Mouse (Mus musculus) heart, adult 11 months (tissue): Measurements from ENCODE around the gene Diexf.
A peak's percentile ranks its signal among the peaks of the same experiment; 100 is the strongest.

Experiments used
- DNase-seq: peaks from one replicate; pipeline ENCODE4 v3.0.0; 2022

Gene Diexf

DNA sequence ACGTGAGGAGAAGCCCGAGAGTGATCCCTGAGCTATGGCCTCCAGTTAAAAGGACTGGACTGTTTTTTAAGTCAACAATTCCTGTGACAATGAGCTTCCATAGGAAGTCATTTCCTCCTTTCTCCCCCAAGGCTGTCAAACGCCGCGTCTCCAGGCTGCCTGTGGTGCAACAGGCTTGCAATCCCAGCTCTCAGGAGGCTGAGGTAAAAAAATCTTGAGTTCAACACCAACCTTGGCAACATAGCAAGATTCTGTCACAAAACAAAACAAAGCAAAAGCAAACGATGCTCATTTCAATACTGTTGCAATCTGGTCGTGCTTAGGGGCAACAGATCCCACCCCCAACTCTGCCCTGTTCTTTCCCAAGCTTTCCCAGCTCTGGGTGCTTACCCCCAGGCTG lies 8.0 kb upstream of the Diexf start:
- no peak for DNase-seq

DNA sequence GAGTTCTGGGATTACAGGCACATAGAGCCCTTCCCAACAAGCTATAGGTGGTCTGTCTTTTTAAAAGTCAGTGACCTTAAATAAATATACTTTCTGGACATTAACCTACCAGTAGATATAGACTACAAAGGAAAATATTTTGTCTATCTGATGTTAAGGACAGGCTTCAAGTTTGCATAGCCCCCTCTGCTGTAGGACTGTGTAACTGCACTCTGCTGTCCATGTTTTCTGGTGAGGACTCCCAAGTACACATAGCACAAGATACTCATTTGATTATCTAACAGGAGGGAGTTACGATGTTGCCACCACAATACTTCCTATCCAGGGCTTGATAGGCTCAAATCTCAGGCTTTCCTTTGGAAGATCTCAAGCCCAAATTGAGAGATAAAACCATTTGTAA lies 3.7 kb upstream of the Diexf start:
- no peak for DNase-seq

DNA sequence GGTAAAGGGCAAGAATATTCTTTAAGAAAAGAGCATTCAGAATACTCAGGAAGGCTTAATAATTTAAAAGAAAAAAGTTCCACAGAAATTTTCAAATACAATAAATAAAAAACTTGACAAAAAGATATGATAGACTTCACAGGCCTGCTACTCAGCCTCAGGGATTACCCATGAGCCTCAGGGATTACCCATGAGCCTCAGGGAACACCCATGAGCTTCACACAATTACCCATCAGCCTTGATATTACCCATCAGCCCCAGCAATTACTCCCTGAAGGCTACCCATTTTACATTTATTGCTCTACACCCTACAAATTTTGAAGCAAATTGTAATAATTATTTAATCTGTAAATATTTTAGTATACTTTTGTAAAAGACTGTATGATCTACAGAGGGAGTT lies 2.3 kb upstream of the Diexf start:
- no peak for DNase-seq

DNA sequence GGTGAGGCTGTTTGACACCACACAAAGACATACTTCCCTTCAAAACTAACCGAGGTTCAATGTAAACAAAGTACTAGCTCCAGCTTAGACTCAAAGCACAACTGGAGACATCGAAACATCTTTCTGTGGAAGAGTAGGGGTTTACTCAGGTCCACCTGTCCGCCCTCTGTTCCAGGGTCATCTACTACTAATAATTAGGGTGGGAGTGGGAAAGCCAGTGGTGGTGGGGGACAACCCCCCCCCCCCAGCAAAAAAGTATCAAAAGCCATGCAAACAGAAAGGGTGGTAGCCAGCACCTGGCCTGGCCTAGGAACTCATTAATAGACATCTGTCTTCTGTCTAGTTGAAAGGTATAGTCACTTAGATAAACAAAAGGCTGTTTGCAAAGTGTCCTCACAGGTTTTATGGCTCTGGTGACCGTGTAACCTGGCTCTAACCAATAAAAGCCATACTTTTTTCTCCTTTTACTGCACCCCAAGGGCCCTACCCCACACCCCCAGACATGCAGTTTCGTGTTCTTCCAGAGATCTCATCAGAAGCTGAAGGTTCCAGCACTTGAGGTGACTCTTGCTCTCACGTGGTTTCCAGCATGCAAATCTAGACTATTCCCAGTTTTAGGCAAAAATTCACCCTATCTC lies 1.4 kb upstream of the Diexf start:
- DNase-seq, result no peak

DNA sequence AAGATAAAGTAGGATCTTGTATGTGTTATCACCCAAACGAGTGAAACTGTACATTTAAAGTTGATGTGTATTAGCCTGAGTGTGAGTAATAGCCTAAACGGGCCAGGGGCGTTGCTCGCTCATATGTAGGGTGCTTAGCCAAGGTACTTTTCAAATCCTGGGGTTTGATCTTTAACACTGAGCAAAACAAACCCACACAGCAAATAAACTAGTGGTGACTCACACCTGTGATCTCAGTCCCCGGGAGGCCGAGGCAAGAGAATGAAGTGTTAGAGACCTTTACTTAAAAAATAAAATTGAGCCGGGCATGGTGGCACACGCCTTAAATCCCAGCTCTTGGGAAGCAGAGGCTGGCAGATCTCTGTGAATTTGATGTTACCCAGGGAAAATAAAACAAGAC lies 767 bp upstream of the Diexf start:
- no peak for DNase-seq

DNA sequence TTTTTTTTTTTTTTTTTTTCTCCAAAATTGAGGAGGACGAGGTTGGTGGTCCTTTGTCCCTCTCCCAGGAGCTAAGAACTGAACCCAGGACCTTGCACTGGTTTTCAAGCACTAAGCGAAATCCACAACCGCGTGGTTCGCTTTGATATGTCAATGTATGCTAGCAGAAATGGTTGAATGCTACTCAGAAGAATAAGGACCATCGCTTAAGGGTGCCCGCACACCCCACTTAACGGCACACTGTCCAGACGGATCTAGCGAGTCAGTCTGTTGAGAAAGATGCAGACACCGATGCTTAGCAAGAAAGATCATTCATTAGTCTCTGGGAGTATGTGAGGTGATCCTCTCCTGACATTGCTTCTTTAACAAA lies 369 bp upstream of the Diexf start:
- DNase-seq, result no peak

DNA sequence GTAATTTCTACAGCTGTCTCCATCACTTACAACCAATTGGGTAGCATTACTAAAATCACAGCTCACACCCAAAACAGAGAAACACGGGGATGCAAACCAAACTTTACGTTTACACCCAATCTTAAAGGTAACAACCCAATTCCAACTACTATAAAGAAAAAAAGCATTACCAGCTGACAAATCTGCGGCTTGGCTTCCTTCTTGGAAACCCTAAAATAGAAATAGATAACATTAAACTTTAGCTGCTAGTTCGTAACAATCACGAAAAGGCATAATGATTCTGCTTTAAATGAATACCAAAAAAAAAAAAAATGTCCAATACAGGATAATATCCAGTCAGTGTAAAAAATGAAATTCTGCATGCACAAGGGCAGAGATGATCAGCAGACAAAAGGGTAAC lies 751 bp downstream of the Diexf start:
- DNase-seq, result no peak

DNA sequence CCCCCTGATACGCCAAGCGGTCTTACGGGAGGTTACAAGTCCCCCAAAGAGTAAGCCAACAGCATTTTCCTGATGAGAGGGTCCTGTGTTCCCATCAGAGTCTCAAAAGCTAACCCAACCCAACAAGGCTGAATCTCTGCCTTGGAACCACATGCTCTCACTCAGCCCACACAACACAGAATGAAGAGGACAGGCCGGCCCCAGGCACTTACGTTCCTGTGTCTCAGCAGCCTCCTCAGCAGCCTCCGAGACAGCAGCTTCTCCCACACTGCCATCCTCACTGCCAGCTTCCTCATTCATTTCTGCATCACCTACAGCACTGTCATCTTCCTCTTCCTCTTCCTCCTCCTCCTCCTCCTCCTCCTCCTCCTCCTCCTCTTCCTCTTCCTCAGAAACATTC lies 2.0 kb downstream of the Diexf start:
- DNase-seq, result no peak

DNA sequence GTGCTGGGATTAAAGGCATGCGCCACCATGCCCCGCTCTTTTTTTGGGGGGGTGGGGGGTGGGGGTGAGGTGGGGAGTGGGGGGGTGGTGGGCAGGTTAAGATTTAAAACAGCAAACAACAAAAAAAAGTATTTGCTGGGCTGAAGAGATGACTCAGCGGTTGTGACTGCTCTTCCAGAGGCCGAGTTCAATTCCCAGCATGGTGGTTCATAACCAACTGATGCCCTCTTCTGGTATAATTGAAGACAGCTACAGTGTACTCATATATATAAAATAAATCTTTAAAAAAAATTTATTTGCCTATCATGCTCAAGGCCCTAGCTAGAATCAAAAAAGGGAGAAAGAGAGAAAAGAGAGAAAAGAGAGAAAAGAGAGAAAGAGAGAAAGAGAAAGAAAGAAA lies 4.2 kb downstream of the Diexf start:
- no peak for DNase-seq

DNA sequence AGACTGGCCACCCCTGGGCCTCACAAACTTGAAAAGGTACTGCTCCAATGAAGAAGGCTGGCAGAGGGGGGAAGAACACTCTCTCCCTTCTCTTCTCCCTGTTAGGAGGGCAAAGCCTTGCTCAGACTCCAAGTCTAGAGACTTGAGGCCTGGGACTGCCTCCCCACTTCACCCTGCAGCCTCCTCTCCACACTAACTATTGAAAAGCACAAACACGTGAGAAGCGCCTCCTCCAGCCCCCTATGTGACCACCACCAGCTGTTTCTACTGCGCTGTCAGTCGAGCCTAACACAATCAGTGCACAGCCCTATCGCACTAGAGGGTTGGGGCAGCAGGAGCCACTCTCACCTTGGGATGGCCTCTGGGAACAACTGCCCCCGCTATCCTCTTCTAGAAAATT lies 6.8 kb downstream of the Diexf start:
- no peak for DNase-seq

DNA sequence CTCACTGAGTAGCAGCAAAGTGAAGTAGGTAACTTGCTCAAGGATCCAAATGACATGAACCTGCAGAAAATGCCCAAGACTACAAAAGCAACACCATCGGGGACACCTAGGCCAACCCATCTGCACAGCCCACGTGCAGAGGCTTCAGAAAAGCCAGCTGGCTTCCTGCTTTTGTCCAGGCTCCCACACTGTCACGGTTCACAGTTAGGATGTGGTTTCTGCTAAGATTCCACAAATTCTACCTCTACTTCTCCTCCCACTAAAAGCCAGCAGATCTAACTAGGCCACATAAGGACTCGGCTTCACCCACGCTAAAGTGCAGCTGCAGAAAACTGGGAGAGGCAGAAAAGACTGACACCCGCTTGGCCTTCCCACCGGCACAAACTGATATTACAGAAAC lies 7.3 kb downstream of the Diexf start:
- no peak for DNase-seq

DNA sequence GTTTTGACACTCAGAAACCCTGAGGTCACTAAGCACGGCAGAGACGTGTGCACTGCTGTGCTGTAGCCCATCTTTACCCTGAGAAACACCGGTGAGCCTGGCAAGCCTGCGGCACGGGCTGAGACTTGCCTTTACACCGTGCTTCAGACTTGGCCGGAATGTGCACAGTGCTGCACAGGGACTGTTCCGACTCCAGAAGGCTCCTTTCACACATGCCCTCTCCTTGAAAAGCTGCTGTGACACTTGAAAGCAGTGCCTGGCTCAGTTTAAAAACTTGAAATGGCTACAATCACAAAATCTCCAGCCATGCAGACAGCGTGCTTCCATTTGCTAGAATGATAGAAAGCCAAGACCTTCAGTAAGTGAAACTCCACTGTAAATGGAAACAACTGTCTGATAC lies 18.0 kb downstream of the Diexf start:
- no peak for DNase-seq

DNA sequence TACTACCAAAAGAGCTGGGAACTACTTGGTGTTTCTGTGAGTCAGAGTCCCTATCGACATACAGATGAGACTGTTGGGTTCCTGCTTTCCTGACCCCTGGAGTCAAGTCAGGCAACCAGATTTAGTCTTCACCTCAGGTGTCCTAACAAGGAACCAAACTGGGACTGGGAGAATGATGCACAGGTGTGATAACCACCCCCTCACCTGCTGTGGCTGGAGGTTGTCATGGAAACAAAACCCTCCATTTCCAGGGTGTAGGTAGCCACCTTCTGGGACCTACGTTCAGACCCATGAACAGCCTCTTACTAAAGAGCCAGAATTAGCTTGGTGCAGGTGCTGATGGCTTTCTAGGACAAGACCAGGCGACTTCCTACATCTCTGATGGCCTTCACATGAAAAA lies 27.1 kb downstream of the Diexf start:
- no peak for DNase-seq

DNA sequence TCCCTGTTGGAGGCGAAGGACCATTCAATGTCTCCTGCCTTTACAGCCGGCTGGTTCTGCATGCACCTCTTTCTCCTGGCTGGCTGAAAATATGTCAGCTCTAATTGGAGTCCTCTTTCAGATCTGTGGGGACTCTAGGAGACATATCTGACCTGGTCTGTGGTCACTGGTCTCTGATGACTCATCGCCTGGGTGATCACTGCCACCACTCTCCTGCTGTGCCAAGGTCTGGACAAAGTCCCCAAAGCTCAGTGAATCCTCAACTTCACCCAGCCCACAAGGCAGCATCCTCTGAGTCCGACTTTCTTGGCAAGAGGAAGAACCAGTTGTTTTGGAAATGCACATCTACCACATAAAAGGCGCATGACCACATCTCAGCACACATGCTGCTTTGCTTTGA lies 27.5 kb downstream of the Diexf start:
- DNase-seq, result no peak

DNA sequence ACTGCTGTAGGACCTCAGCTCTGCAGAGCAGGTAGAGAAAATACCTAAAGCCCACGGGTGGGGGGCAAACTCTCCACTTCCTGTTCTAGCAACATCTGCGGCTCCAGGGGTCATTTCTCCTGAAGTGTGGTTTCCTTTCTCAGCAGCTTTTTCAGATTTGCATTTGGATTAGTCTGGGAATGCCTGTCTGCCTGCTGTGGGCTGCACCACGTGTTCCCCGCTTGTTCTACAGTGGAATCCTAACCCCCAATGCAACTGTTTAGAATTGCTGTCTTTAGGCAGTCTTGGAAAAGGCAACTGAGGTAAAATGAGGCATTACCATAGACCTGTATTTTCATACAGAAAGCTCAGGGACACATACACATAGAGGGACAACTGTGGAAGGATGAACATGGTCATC lies 28.0 kb downstream of the Diexf start:
- DNase-seq, result no peak

DNA sequence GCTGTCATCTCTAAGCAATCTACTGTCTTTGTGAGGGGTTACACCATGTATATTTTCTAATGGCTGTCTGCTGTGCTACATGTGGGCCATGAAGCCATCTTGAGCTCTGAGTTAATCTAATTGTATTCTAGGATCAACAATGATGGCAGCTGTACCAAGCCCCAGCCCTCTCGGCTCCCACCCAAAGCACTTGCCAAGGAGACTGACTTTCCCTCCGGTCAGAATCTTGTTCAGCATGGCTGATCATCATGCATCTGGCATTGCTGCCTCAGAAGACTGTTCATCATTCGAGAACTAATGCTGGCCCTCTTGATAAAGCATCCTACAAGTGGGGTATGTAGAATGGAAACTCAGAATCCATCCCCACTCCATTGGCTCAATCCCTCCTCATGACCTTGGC lies 31.1 kb downstream of the Diexf start:
- DNase-seq, result no peak

DNA sequence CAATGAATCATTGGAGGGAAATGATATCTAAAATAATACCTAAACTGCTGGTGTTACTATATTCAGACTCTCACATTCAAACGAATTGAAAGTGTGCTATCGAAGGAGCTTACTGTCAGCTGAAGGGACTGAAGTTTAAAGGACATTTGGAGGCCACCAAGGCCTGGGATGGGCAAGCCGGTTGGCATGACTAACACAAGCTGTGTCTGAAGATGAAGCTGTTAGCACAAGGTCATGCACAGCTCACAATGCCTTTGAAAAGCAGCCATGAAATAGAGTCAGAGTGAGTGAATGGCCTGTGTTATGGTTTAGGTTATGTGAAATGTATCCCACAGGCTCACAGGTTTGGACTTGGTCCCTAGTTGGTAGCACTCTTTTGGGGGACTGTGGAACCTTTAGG lies 36.5 kb downstream of the Diexf start:
- no peak for DNase-seq

DNA sequence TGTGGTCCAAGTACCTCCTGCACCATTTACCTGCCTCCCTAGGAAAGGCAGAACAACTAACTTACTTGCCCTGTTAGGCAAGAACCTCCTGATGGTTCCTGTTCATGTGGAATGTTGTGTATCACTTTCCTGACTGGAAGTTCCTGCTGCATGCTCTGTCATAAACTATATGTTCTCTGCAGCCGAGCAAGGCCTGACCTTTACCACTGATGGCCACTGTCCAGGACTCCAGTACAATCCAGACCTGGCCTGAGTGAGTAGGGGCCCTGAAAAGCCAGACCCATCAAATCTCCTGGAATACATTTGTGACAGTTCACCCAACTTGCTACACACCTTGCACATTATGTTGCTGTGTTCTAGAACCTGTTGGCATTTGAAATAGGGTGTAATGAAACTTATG lies 37.3 kb downstream of the Diexf start:
- DNase-seq, result no peak

DNA sequence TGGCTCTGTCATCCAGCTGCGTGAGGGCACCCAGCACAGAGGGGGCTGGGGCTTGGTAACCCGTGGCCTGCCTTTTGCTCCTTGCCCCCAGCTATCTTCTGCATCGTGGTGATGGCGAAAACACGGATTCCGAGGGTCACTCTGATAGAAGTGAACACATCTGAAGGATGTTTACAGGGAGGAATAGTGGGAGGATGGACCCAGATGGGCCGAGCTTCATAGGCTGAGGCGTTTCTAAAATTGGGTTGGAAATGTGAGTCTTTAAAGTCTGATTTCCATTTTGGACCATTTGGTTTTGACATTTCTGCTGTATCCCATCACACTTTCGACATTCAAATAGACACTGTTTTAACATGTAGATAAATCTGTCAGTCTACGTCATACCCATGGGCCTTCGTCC lies 39.2 kb downstream of the Diexf start:
- no peak for DNase-seq

DNA sequence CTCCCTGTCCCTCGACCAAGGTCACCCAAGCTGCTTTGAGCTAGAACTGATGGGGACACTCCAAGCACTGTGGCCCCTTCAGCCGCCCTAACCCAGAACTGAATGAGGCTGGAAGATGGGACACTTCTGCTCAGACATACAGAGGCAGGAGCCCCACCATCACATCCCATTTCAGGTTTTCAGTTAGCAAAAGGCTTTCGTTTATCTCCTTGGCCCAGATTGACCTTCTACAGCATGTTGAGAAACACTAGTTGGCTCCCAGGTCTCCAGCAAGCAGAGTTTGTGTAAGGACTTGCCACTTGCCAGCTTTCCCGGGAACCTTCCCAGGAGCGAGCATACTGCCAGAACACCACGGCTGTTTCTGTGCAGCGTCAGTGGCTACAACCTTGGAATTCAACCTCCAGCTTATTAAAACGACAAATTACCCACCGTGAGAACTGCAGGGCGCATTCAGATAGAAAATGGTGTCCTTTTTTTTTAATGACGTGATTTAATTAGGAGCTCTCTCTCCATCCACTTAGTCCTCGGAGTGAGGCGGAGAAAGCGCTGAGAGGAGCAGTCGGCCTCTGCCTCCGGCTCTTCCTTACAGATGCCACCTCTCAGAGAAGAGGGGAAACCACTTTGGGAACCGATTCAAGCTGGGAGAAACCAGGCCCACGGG lies 39.7 kb downstream of the Diexf start:
- DNase-seq, result peak; percentile 98

DNA sequence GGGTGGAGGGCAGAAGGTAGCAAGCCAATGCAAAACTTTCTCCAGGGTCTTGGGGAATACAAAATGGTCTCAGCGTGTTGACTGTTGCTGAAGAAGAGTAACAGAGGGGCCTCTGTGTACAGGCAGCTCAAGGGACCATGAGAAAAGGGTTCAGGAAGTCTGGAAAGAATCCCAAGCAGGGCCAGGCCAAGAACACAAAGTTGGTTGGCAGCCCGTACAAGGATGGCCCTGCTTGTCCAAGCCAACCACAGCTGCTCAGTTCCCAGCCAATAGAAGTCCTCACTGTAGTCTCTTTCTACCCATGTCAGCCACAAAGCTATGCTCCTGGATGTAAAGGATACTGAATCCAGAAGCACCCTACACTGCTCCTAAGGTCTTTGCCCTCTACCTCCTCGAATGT lies 40.4 kb downstream of the Diexf start:
- DNase-seq, result peak; percentile 97

DNA sequence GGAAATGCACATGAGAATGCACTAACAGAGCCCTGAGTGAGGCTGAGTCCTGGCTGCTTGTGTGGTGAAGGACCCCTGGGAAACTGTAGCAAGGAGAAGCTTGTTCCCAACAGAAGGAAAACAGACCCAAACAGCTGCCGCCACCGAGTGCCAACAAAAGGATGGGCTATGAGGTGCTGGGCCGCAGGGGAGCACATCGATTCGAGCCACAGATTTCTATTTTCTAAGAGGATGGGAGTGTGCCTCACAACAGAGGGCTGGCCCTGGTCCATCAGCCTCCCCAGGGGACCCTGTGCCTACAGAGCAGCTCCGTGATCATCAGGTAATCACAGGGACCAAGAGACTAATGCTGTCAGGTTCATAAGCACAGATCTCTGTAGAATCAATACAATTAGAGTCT lies 40.9 kb downstream of the Diexf start:
- DNase-seq, result peak; percentile 96

DNA sequence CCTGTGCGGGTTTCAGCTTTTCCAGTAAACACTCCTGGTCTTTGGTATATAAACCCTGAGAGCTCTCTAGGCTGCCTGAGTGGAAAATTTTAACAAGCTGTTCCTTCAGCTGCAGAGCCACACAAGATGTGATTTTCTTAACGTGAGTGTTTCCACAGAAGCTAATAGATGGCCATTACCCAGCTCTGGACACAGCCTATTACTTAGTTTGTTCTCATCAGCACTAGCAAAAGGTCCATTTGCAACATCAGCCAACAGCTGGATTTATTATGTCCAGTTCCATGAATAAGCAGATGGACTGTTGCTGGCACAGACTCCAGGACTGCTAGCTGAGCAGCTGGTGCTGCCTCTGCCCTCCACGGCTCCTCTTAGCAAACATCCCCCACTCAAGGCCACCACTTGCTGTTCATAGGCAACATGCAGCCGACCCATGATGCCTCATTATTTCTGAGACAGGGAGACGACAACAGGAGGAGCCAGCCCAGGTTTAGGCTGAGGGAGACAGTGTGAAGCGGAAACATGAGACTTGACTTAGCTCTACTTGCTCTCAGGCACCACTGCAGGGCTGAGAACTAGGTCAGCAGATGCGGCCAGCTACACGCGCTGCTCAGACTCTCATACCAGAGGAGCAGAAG lies 43.1 kb downstream of the Diexf start:
- DNase-seq, result peak; percentile 98

DNA sequence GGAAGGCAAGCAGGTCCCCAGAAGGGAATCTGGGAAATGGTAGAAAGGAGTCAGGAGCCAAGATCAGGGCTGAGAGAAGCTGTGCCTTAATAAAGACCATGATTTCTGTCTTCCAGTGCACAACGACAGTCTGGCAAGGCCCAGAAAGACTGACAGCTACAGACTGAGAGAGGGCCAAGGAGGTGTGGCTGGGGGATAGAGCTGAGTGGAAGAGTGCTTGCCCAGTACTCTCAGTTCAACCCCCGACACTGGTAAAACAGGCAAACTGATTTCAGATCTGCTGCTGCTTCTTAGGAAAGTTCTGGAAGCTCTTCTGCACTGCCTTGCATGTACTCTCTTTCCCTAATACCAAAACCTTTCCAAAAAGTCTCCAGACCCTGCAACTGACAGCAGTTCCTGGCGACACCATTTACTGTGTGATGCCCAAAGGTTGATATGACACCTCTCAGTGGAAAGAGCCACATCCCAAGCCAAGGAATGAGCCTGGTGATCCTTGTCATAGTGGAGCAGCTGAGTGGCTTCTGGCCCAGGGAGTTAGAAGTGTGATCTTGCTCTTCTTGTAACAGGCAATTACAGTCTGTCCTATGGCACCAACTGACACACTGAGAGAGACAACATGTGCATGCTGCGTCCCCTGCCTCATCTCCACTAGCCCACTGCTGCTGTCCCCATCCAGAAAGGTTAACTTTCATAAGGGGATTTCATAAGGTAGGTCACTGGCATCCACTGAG lies 43.8 kb downstream of the Diexf start:
- DNase-seq, result peak; percentile 92
